Mouse (Mus musculus) embryo, embryonic 11 days (tissue): ENCODE measurements around the gene Ifrd2.

ENCODE experiments used
- DNase-seq: peaks from one replicate; pipeline ENCODE4 v3.0.0-alpha.2; 2015

Gene Ifrd2

GRCm38 (mm10) chr9:107600745-107601144 is 13.3 kb downstream of the Ifrd2 start:
- no peak for DNase-seq

DNA sequence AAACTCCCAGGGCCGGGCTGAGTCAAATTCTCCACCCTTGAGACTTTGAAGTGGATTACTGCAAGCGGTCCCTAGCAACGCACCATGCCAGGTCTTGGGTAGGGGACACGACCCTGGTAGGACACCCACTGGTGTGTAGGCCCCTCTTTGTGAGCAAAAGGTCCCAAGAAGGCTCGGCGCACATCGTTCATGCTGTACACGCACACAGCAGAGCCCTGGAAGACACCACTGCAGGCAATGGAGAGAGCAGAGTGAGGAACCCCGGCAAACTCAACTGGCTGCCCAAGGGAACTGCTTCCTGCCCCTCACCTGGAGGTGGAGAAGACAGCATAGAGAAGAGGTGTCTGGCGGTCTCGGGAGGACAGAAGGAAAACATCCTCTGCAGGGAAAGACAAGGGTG is 13.8 kb downstream of the Ifrd2 start:
- DNase-seq, result no peak

- DNase-seq, result peak; percentile 91
These were observed 14.7 kb downstream of the Ifrd2 start for GRCm38 (mm10) chr9:107602068-107602648.

DNA sequence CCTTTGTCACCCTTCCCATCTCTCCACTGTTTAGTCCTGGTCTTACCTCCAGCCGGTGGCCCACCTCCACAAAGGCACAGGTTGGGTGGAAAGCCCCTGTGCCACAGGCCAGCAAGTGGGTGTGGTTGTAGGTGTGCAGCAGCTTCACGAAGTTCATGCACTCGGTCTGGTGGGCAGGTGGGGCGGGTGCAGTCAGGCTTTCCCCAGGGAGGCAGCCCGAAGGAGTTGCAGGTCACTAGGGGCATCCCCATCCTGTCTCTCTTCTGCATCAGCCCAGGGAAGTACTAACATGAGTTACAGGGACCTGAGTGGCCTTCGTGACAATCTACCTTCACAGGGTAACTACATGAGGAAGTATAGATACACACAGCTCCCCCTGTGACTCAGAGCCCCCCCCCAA is 15.8 kb downstream of the Ifrd2 start:
- no peak for DNase-seq

DNA sequence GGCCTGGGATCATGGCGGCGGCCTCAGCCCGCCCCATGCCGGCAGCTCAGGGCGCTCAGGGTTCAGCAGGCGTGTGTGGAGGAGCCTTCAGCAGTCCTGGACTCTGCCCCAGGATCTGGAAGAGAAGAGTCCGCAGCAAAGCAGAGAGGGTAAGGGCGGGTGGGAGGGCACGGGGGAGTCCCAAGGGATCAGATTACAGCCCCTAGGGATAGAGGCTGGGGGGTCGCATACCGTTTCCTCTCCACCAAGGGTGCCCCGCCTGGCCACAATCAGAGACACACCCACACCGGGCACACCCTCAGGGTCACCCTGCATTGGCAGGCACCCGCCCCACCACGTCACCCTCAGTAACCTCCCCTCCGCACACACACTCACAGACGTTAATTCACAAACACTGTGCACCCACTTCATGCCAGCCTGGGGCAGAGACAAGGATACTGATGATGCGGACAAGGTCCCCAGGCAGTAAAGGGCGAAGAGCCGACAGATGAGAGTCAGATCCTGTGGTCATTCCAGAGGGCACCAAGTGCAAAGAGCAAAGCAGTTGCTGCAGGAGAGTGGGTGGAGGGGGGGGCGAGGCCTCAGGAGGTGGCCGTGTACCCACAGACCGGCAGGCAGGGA is 17.7 kb downstream of the Ifrd2 start:
- no peak for DNase-seq

DNA sequence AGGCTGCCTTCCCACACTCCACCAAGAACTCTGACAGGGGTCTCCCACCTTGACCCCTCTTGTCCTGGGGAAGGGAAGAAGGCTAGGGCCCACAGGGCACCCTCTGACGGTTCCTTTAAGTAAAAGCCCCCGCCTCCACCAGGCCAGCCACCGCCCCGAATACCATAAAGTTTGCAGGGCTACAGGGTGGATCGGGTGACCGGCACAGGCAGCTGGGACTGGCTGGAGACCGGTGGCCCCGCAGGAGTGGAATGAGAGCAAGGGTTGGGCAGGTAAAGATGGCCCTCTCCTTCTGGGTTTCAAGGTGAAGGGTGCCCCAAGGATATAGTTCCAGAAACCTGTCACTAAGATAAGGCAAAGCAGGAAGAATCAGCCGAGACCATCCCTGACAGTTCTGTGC is 19.1 kb downstream of the Ifrd2 start:
- no peak for DNase-seq

DNA sequence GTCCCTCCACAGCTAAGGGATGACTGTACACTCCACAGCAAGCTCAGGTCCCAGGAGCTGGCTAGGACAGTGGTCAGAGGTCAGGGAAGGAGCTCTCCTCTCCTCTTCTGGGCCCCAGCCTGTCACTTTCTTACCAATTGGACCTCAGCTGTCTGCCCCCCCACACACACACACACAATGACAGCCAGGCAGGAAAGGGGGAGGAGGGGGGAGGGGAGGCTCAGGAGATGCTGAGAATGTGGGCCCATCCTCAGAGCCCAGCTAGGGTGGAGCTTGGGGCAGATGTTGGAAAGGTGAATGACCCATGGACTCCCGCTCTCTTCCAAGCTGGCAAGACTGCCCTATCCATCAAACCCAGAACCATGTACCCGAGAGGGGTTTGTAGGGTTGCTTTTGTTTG is 19.6 kb downstream of the Ifrd2 start:
- DNase-seq, result no peak

DNA sequence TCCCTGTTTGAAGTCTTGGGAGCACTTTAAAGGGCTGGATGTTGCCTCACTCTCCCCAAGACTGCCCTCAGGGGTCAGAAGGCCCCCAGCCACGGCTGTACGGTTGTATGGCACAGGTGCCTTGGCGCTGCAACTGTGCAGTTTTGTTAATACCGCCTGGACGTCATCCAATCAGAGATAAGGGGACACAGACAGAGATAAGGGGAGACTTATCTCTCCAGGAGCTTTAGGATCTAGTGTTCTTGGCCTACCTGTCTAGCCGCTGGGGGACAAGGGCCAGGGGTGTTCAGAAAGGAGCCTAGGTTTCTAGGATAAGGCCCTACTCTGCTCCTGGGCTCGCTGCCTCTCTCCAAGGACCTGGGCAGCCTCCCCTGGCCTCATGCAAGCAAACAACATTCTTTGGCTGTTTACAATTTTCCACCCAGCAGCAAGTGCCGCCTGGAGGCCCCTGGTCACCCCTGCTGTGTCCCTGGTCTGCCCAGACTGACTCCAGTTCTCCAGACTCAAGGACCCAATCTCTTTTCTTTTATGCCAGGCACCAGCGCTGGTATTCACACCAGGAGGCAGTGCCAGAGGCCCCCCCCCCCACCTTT is 20.3 kb downstream of the Ifrd2 start:
- no peak for DNase-seq

DNA sequence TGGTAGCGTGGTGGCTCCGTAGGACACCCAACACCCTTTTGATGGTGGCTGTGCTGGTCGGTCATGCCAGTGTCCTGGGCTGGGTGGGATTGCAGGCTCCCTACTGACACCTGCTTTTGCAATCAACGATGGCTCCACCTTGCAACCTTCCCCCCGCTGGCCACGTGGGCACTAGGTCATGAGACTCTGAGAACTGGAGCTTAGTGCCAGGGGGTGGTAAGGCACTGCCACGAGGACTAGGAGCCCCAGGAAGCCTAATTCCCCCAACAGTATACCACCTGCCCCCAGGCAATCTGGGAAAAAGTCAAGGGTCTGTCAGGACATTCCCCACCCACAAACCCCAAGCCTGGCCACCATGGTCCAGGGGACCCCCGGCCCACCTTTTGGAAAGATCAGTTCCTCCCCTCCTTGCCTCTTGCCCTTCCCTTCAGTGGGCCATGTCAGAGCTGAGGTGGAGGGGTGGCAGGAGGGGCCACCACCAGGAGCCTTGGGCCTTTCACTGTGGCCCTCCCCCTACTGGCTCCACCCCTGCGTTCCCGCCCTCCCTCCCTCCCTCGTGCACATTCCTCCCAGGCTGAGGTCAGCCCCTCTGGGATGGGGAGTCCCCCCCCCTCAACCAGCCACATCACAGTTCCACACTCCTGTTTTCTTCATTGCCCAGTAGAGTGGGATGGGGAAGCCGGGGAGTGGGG is 21.4 kb downstream of the Ifrd2 start, which contains the start of gene Sema3b:
Gene Sema3b (minus strand): TSS at position 489 of the 692 bp plus-strand sequence.
- DNase-seq, result no peak

DNA sequence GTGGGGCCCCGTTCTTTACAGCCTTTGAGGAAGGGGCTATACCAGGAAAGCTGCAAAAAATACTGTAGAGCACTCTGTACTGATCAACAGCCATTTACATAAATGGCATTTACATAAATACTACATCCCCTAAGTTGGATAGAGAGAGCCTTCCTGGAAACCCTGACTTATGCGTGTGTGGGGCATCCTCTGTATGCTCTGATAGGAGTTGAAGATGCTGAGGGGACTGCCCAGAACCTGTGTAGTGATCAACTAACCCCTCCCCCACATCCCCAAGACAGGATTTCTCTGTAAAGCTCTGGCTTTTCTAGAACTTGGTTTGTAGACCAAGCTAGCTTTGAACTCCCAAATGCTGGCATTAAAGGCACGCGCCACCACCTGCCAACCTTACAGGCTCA is 22.0 kb downstream of the Ifrd2 start:
- DNase-seq, result no peak

GRCm38 (mm10) chr9:107611456-107612190 is 24.2 kb downstream of the Ifrd2 start:
- DNase-seq, result no peak

DNA sequence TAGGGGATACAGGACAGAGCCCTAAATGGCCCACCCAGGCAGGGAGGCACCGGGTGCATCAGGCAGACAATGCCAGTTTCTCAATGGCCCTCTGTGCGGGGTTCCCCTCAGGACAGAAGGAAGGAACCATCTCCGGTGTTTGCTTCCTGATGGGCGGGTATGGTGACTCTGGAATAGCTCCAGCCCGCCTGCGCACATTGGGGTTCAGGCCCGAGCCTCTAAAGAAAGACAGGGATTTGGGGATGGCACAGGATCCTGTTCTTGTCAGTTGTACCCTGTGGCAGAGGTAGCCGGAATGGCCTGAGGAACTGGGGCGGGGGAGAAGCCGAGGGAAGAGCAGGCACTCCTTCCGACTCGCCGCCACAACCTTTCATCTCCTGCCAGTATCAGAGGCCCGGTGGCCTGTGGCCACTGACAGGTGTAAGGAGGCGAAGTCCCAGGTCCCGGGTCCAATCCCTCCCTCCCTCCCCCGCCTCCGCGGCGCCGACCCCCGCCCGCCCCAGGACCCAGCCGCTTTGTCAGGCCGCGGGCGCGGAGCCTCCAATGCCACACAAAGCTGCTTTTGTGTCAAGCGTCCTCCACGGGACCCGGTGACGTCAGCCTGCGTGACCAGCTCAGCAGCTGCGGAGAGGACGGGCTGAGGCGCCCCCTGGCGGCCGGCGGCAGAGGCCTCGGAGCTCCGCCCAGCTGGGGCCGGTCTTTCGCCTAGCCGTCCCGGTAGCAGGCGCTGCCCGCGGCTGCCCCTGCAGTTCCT is 24.9 kb downstream of the Ifrd2 start:
- peak; percentile 99 for DNase-seq

GRCm38 (mm10) chr9:107612945-107613569 is 25.6 kb downstream of the Ifrd2 start:
- DNase-seq, result peak; percentile 56

GRCm38 (mm10) chr9:107615035-107615434 is 27.6 kb downstream of the Ifrd2 start:
- DNase-seq, result peak; percentile 40

- no peak for DNase-seq
These were observed 30.0 kb downstream of the Ifrd2 start for GRCm38 (mm10) chr9:107617461-107617860.

DNA sequence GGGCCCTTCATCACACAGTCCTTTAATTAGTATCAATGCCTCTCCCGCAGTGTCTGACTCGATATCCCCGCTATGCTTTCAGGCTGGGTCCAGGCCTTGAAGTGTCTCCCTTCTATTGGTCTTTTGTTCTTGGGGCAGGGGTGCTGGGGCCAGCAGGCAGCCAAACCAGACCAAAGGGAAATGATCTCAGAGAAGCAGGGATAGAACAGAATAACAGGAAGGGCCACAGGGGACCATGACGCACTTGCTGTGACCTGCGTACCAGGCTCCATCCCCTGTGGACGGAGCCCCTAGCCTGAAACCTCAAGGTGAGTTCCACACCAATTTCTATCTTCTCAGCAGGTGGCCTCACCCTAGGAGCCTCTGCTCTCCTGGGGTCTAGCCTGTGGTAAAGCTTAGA is 30.7 kb downstream of the Ifrd2 start:
- DNase-seq, result no peak

DNA sequence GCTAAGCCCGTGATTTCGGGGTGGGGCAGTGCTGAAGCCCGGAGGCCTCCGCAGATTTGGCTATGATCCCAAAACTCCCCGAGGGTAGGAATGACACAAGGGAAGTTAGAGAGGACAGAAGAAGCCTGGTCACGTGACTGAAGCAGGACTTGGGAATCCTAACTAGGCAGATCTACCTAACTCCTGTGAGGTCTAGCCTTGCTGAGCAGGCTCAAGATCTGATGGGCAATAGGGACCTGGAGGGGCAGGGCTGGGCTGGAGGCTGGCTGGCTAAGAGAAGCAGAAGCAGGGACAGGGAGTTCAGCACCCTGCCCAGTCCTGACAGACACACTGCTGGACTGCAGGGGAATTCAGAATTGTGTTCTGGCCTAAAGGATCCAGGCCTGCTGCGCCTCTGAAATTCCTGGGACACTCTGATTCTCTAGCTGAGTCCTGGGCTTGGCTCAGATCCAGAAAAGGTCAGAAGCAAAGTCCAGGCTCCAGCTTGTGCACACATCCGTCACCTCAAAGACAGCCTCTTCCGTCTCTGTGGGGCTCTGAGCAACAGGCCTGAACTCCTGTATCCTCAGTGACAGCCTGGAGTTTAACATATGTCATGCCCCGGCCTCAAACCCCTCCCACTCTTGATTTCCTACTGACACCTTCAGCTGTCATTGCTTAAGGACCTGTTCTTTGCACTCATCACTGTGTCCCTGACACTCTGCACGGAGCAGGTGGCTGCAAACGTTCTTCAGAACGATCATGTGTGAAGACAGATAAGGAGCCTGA is 31.5 kb downstream of the Ifrd2 start:
- DNase-seq, result no peak

- no peak for DNase-seq
These were observed 32.1 kb downstream of the Ifrd2 start for GRCm38 (mm10) chr9:107619546-107619879.

DNA sequence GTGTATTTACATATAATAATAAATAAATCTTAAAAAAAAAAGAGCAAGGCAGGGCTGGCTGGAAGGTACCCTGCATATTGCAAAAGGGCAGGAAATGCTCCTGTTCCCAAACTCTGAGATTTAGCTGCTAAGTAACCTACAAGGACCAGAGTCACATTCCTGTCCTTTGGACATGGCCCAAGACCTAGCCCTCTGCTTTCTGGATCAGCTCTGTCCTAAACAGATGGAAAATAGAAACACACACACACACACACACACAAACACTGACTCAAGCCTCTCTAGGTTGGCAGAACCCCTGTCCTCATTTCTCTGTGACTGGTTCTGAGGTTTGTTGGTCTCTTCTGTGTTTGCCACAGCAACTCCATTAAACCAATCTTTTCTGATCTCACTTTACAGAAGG is 33.5 kb downstream of the Ifrd2 start:
- no peak for DNase-seq

GRCm38 (mm10) chr9:107624539-107624938 is 37.1 kb downstream of the Ifrd2 start:
- DNase-seq, result no peak

GRCm38 (mm10) chr9:107624951-107625350 is 37.5 kb downstream of the Ifrd2 start:
- no peak for DNase-seq
